Mouse (Mus musculus): Measurements from ENCODE around the gene Gm6676.
"Not testable (repeated sequence)": the region's sequence is repeated elsewhere in the genome, so short reads cannot be mapped to it uniquely, and the experiment has no call there.

The Gm6676 gene

DNA sequence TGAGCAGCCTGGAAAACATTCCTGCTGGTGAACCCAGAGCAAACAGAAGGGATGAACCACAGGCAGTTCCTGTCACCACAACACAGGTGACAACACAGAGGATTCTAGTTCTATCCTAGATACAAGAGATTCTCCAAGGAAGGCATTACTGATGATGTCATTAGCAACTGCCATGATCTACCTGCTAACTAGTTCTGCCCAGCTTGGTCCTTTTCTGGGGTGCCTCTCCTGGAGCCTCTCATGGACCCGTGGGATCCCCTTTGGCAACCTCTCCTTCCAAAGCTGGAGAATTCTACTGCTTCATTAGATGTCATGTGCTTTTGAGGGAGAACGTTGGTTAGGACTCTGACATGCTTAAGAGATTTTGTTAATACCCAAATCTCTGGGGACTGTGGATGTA is at the start of gene Gm6676:
TSS of gene Gm6676 (minus strand) at position 101 of the 400 bp plus-strand sequence.
- not testable (repeated sequence) for DNase-seq (ENCODE audit: extremely low read depth, insufficient read length, low spot score)

DNA sequence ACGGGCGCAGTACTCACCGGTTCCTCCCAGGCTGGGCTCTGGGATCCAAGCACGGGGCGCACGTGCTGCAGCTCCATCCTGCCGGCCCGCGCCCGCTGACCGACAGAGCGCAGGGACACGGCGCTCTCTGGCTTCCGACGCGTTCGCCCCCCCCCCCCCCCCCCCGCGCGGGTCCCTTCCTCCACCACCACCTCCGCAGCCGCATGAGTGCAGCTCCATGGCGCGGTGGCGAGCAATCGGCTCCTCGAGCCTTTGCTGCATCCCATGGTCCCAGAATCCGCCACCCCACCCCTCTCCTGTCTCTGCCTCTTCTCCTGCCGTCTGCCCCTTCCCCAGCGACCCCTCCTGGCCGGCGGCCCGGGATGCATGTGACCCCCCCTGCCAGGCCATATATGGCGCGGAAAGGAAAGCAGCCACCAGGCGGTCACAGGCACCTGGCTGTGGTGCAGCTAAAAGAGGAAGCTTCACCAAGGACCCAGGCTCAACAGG is 49.3 kb upstream of the Gm6676 start, which contains the start of gene Gm3512:
TSS of gene Gm3512 (minus strand) at position 51 of the 489 bp plus-strand sequence.
- DNase-seq (ENCODE audit: extremely low read depth, insufficient read length, low spot score): not testable (repeated sequence)

DNA sequence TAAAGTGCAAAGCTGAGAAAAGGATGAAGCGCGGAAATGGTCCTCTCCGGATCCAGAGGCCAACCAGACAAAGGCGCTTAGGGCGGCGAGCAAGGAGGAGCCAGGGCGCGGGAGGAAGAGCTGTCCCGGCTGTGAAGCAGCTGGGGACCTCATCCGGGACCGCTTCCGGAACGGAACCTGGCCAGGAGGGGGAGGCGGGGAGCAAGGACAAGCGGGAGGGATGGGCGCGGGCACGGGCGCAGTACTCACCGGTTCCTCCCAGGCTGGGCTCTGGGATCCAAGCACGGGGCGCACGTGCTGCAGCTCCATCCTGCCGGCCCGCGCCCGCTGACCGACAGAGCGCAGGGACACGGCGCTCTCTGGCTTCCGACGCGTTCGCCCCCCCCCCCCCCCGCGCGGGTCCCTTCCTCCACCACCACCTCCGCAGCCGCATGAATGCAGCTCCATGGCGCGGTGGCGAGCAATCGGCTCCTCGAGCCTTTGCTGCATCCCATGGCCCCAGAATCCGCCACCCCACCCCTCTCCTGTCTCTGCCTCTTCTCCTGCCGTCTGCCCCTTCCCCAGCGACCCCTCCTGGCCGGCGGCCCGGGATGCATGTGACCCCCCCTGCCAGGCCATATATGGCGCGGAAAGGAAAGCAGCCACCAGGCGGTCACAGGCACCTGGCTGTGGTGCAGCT is 19.9 kb downstream of the Gm6676 start:
- DNase-seq (ENCODE audit: extremely low read depth, insufficient read length, low spot score): not testable (repeated sequence)

DNA sequence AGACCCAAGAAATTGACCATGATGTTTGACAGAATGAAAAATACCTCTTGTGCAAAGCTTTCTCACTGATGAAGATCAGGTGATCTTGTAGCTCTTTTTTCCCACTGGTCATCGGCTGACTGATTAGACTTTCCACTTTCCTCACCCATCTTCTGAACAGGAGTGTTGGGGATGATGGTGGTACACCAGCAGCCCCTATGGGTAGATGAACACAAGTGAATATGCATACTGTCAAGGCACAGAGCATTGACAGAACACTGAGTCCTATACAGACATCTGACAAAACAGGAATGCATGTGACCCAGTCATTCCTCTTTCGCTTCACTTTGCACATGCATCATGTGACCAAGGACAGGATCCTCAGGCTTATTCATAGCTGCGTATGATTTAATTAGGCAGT is 24.7 kb downstream of the Gm6676 start, which contains the start of gene Gm3696:
TSS of gene Gm3696 (minus strand) at position 101 of the 400 bp plus-strand sequence.
- DNase-seq (ENCODE audit: extremely low read depth, insufficient read length, low spot score): not testable (repeated sequence)

Data from 3134 (cell line).